8 mouse cellular contexts compared by ENCODE assay signal in genomic region chr19:24300994-24301767, GRCm38 (mm10). TPM values are rescaled to one million over a fixed set of nuclear protein-coding genes. Genes with fewer than 3 reads are reported as not detected.
DNase-seq lines count a peak whose midpoint lies in the region; ATAC-seq and TF ChIP-seq lines count a peak whose summit lies in the region.

No protein-coding gene starts in this region.

- no peak for TF ChIP-seq POLR2A in thymus, adult 2 months (IDR thresholded peaks at IDR 0.05; ENCODE audit: control insufficient read depth, extremely low read depth, insufficient read depth, low read length, poor library complexity)

- H3K4me2 ChIP-seq in forebrain, embryonic 15.5 days (replicated peaks): peak overlapping the region; percentile 40
- peak overlapping the region; percentile 52 for H3K4me2 ChIP-seq in lung, postnatal 0 days (replicated peaks; ENCODE audit: low read depth, low read length)

- no peaks in the 10 kb centered on the region for H3K9me3 ChIP-seq in forebrain, embryonic 15.5 days
- H3K9me3 ChIP-seq in lung, postnatal 0 days (ENCODE audit: low read length): no peaks in the 10 kb centered on the region

- WGBS in forebrain, embryonic 15.5 days: 2% methylated on average over 9 of the region's 9 CpGs
- WGBS in lung, postnatal 0 days: 6% methylated on average over 9 of the region's 9 CpGs
- 42% methylated on average over 9 of the region's 9 CpGs for WGBS in thymus, adult 2 months

- H3K9ac ChIP-seq in forebrain, embryonic 15.5 days (replicated peaks): no peak overlapping the region
- no peak overlapping the region for H3K9ac ChIP-seq in lung, postnatal 0 days (replicated peaks; ENCODE audit: low read depth)

- no peaks in the 10 kb centered on the region for H3K27me3 ChIP-seq in forebrain, embryonic 15.5 days
- H3K27me3 ChIP-seq in lung, postnatal 0 days (replicated peaks; ENCODE audit: insufficient read depth, low read length): no peaks in the 10 kb centered on the region
- no peaks in the 10 kb centered on the region for H3K27me3 ChIP-seq in thymus, adult 2 months (ENCODE audit: control insufficient read depth, insufficient read depth, low read length)

- peak; percentile 95 for ATAC-seq in forebrain, embryonic 15.5 days (replicated peaks)
- ATAC-seq in hematopoietic stem cell, adult 5-6 weeks (replicated peaks in 1 of 2; ENCODE audit: insufficient read depth in 1 of 2, low FRiP score in 2 of 2, low TSS enrichment in 1 of 2, low read depth in 1 of 2, poor library complexity in 2 of 2, severe bottlenecking in 2 of 2): peak; percentile 88 to 90
- ATAC-seq in lung, postnatal 0 days: peak; percentile 90

- no peak for TF ChIP-seq EP300 in lung, postnatal 0 days (IDR thresholded peaks at IDR 0.05)

- peaks cover 8% of the 10 kb centered on the region; the same call in 1 of the 2 replicates for H3K4me1 ChIP-seq in forebrain, embryonic 15.5 days
- H3K4me1 ChIP-seq in lung, postnatal 0 days (ENCODE audit: insufficient read depth, low read depth, low read length): no peaks in the 10 kb centered on the region
- H3K4me1 ChIP-seq in thymus, adult 2 months (replicated peaks; ENCODE audit: control insufficient read depth, insufficient read depth, low read length): no peaks in the 10 kb centered on the region

- peak; percentile 47 for DNase-seq in MEL-GATA-1-ER (ENCODE audit: extremely low read depth, low read depth)
- peak; percentile 45 for DNase-seq in cerebellum, adult 11 months
- peak; percentile 45 to 59 for DNase-seq in layer of hippocampus, adult 8-10 months (ENCODE audit: low spot score in 2 of 2)
- peak; percentile 87 for DNase-seq in lung, postnatal 0 days (ENCODE audit: low spot score)
- DNase-seq in ovary, adult 18-20 months (ENCODE audit: low spot score): peak; percentile 32
- DNase-seq in thymus, adult 2 months: peak; percentile 78

- peak; percentile 97 for TF ChIP-seq CTCF in lung, postnatal 0 days (IDR thresholded peaks at IDR 0.05)
- peak; percentile 65; the same call in 1 of the 2 replicates for TF ChIP-seq CTCF in thymus, adult 2 months (IDR thresholded peaks at IDR 0.05; ENCODE audit: borderline replicate concordance, control insufficient read depth, extremely low read depth, insufficient read depth, low read length, poor library complexity)

- H3K4me3 ChIP-seq in forebrain, embryonic 15.5 days: peak overlapping the region; percentile 33
- H3K4me3 ChIP-seq in lung, postnatal 0 days (ENCODE audit: low read depth, low read length): peak overlapping the region; percentile 38
- no peak overlapping the region for H3K4me3 ChIP-seq in thymus, adult 2 months (ENCODE audit: control insufficient read depth, insufficient read depth, low read length)

- H3K36me3 ChIP-seq in forebrain, embryonic 15.5 days: no peaks in the 10 kb centered on the region
- no peaks in the 10 kb centered on the region for H3K36me3 ChIP-seq in lung, postnatal 0 days (ENCODE audit: insufficient read depth, low read length)
- H3K36me3 ChIP-seq in thymus, adult 2 months (ENCODE audit: control insufficient read depth, insufficient read depth, low read length): no peaks in the 10 kb centered on the region

- no peak overlapping the region for H3K27ac ChIP-seq in forebrain, embryonic 15.5 days (replicated peaks)
- no peak overlapping the region for H3K27ac ChIP-seq in lung, postnatal 0 days (ENCODE audit: low read length)
- H3K27ac ChIP-seq in thymus, adult 2 months (ENCODE audit: control insufficient read depth, insufficient read depth, low read length): no peak overlapping the region

RNA-seq across cellular contexts. Expression of gene Fxn, which starts 20.8 kb away (rescaled TPM):
- 43.4 and 49.4 TPM in 2 replicates for polyA plus RNA-seq in forebrain, embryonic 15.5 days (2015; fragmentation: Nextera tagmentation; extraction: Ambion mirVana)
- 27.8 and 29.7 TPM in 2 replicates for total RNA-seq in hematopoietic stem cell, adult 5-6 weeks (2017)
- total RNA-seq in layer of hippocampus, adult 8-10 months (2022): 1 to 10 TPM; 7.4 to 9.5 (median 8.6) TPM
- 19.7 and 22.1 TPM in 2 replicates for polyA plus RNA-seq in lung, postnatal 0 days (2015; fragmentation: Nextera tagmentation; extraction: Ambion mirVana)
- polyA plus RNA-seq in thymus, adult 2 months (2012; rRNA removed): 22.5 and 24.5 TPM in 2 replicates

Comparison
In these comparisons a context has a peak if more than half of its experiments do, and no peak if none do; other contexts are left out.
1. DNase-seq: peak in every context shown above with its lines; median percentile 87 in lung, postnatal 0 days; 78 in thymus, adult 2 months; 52 in layer of hippocampus, adult 8-10 months; 47 in MEL-GATA-1-ER; 45 in cerebellum, adult 11 months; 32 in ovary, adult 18-20 months.